Mouse (Mus musculus) testis, adult 2 months (tissue): Measurements from ENCODE around the gene Gm3239. TPM values are rescaled to one million over a fixed set of nuclear protein-coding genes. Genes with fewer than 3 reads are reported as not detected.
"Not testable (repeated sequence)": the region's sequence is repeated elsewhere in the genome, so short reads cannot be mapped to it uniquely, and the experiment has no call there.

Source experiments
- H3K27ac ChIP-seq: fragments of 200-500 bp; 2 replicates; pipeline ENCODE4 v1.5.1; 2012; ENCODE audit warnings: low read depth, low read length; ENCODE audit not compliant: control insufficient read depth, insufficient read depth
- H3K27me3 ChIP-seq: fragments of 200-500 bp; 2 replicates; pipeline ENCODE4 v1.6.1; 2012; ENCODE audit warnings: mild to moderate bottlenecking, low read length, moderate library complexity; ENCODE audit not compliant: control insufficient read depth, insufficient read depth
- H3K36me3 ChIP-seq: fragments of 200-500 bp; 2 replicates; pipeline ENCODE4 v1.6.1; 2012; ENCODE audit warnings: mild to moderate bottlenecking, low read length; ENCODE audit not compliant: control insufficient read depth, insufficient read depth
- H3K4me1 ChIP-seq: fragments of 200-500 bp; 2 replicates; pipeline ENCODE4 v1.6.1; 2012; ENCODE audit warnings: low read length; ENCODE audit not compliant: control insufficient read depth, insufficient read depth
- H3K4me3 ChIP-seq: fragments of 200-500 bp; 2 replicates; pipeline ENCODE4 v1.5.1; 2012; ENCODE audit warnings: low read depth, mild to moderate bottlenecking, low read length, moderate library complexity, mixed read lengths; ENCODE audit not compliant: control insufficient read depth
- polyA plus RNA-seq: library from polyadenylated mRNA; depleted of rRNA; stranded (reverse); fragments of >200 nt; gene quantifications from 2 replicates; pipeline ENCODE4 v1.2.3, GENCODE M21; 2012; rRNA removed

Gm3239 gene
- 0.88 and 2.3 TPM in 2 replicates for polyA plus RNA-seq

DNA sequence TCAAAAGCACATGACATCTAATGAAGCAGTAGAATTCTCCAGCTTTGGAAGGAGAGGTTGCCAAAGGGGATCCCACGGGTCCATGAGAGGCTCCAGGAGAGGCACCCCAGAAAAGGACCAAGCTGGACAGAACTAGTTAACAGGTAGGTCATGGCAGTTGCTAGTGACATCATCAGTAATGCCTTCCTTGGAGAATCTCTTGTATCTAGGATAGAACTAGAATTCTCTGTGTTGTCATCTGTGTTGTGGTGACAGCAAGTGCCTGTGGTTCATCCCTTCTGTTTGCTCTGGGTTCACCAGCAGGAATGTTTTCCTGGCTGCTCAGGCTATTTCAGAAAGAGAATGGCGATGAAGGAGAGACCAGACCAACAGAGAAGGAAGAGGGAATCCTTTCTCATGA is at the start of gene Gm3239:
Gene Gm3239, plus strand, starts transcription at position 301 of the 400 bp plus-strand sequence.
- not testable (repeated sequence) for H3K27ac ChIP-seq, H3K36me3 ChIP-seq, H3K27me3 ChIP-seq

DNA sequence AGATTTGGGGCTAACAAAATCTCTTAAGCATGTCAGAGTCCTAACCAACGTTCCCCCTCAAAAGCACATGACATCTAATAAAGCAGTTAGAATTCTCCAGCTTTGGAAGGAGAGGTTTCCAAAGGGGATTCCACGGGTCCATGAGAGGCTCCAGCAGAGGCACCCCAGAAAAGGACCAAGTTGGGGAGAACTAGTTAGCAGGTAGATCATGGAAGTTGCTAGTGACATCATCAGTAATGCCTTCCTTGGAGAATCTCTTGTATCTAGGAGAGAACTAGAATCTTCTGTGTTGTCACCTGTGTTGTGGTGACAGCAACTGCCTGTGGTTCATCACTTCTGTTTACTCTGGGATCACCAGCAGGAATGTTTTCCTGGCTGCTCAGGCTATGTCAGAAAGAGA is 31.9 kb upstream of the Gm3239 start, which contains the start of gene Gm8159:
Gene Gm8159, plus strand, starts transcription at position 301 of the 400 bp plus-strand sequence.
- not testable (repeated sequence) for H3K36me3 ChIP-seq, H3K4me1 ChIP-seq, H3K27me3 ChIP-seq, H3K4me3 ChIP-seq, H3K27ac ChIP-seq

More for the DNA sequence above, at the start of gene Gm3239:
- H3K4me3 ChIP-seq, H3K4me1 ChIP-seq: not testable (repeated sequence)

DNA sequence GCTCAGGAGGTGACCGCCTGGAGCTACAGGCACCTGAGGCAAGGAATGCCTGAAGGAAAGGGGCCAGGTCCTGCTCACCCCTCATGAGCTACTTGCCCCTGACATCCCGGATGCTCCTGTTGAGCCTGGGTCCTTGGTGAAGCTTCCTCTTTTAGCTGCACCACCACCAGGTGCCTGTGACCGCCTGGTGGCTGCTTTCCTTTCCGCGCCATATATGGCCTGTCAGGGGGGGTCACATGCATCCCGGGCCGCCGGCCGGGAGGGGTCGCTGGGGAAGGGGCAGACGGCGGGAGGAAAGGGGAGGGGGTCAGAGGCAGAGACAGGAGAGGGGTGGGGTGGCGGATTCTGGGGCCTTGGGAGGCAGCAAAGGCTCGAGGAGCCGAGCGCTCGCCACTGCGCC is 14.7 kb upstream of the Gm3239 start:
- H3K4me3 ChIP-seq, H3K36me3 ChIP-seq, H3K4me1 ChIP-seq, H3K27me3 ChIP-seq, H3K27ac ChIP-seq: not testable (repeated sequence)

DNA sequence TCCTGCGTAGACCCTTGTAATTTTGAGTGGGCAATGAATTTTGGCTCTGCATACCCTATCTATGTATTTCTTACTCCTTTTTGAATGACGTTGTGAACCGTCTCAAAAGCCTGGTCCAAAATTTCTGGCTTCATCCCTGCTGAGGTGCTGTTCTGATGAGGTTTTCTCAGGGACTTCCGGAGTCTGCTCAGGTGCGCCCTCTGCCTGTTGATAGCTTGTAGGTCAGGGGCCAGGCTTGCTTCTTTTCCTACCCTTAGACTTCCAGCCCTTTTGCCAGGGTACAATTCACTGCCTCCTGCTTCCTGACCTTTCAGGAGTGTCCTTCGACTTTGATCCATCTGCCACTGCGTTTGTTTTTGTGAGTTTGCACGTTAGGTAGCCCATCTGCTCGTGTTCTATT is 13.7 kb upstream of the Gm3239 start:
- H3K4me3 ChIP-seq, H3K27ac ChIP-seq, H3K4me1 ChIP-seq, H3K27me3 ChIP-seq, H3K36me3 ChIP-seq: not testable (repeated sequence)

DNA sequence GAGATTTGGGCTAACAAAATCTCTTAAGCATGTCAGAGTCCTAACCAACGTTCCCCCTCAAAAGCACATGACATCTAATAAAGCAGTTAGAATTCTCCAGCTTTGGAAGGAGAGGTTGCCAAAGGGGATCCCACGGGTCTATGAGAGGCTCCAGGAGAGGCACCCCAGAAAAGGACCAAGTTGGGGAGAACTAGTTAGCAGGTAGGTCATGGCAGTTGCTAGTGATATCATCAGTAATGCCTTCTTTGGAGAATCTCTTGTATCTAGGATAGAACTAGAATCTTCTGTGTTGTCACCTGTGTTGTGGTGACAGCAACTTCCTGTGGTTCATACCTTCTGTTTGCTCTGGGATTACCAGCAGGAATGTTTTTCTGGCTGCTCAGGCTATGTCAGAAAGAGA is 44.9 kb downstream of the Gm3239 start, which contains the start of gene Gm7876:
Gene Gm7876, plus strand, starts transcription at position 301 of the 400 bp plus-strand sequence.
- H3K4me1 ChIP-seq, H3K27me3 ChIP-seq, H3K36me3 ChIP-seq, H3K27ac ChIP-seq, H3K4me3 ChIP-seq: not testable (repeated sequence)

Other genes with a start within 250 kb of the Gm3239 start
- gene Gm3164, start 248.7 kb upstream of the Gm3239 start, polyA plus RNA-seq, result 0.85 and 0.95 TPM in 2 replicates
- gene Gm3173, start 233.2 kb upstream of the Gm3239 start, polyA plus RNA-seq, result 0.81 TPM in 1 of 2 replicates, not detected in the other
- gene Gm3182, start 182.4 kb upstream of the Gm3239 start, polyA plus RNA-seq, result 19.7 and 33.1 TPM in 2 replicates
- not detected in 2 replicates for gene Gm3047, start 108.8 kb upstream of the Gm3239 start, polyA plus RNA-seq
- 17.3 and 23.1 TPM in 2 replicates for gene Gm8159, start 31.8 kb upstream of the Gm3239 start, polyA plus RNA-seq
- gene Gm7876, start 45.0 kb downstream of the Gm3239 start, polyA plus RNA-seq, result 2.9 and 8.8 TPM in 2 replicates
- gene Gm3252, start 62.6 kb downstream of the Gm3239 start, polyA plus RNA-seq, result 0.89 and 1.2 TPM in 2 replicates
- 2.0 and 2.9 TPM in 2 replicates for gene Gm9602, start 112.1 kb downstream of the Gm3239 start, polyA plus RNA-seq
- gene Gm3269, start 173.9 kb downstream of the Gm3239 start, polyA plus RNA-seq, result 0.41 and 0.57 TPM in 2 replicates
- gene Gm3264, start 191.4 kb downstream of the Gm3239 start, polyA plus RNA-seq, result 0.27 and 1.5 TPM in 2 replicates
- gene Gm3278, start 228.2 kb downstream of the Gm3239 start, polyA plus RNA-seq, result 0.86 and 0.96 TPM in 2 replicates